Mouse (Mus musculus): Measurements from ENCODE around the gene Dnal1. TPM values are rescaled to one million over a fixed set of nuclear protein-coding genes. Genes with fewer than 3 reads are reported as not detected.

Dnal1 gene
- polyA plus RNA-seq, 1 experiment from 2014 or later: 0.73 TPM

GRCm38 (mm10) chr12:84165631-84166373 is 51.6 kb downstream of the Dnal1 start:
- H3K36me3 ChIP-seq: peaks cover 92% of the 10 kb centered on the region
- H3K4me3 ChIP-seq: no peak overlapping the region
- H3K27me3 ChIP-seq (replicated peaks): no peaks in the 10 kb centered on the region
- 60% methylated on average over 8 of the region's 8 CpGs for WGBS (ENCODE audit: insufficient replicate concordance)
- 0 out of 2 replicates have a peak overlapping the region, but pooled peaks have one; percentile 55 for H3K27ac ChIP-seq
- no peak overlapping the region for H3K9ac ChIP-seq
- no peak for ATAC-seq
- H3K9me3 ChIP-seq (replicated peaks): no peaks in the 10 kb centered on the region
- no peak overlapping the region for H3K4me2 ChIP-seq
- peaks cover 59% of the 10 kb centered on the region for H3K4me1 ChIP-seq

DNA sequence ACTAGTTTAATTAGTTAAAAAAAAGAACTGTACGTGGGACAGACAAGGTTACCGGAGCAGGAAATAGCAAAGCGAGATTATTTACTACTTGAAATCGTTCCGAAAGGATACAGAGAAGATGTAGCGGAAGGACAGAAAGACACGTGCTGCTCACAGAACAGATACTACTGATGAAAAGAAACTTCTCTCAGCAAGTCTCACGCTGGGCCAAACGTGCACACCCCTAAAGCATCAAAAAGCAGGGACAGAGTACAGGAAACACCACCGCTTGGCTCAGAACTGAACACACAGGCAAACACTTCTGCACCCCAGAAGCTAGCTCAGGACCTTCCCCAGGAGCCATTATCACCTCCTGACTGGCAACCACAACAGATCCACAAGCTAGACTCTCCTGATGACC is 56.4 kb downstream of the Dnal1 start:
- H3K36me3 ChIP-seq: peaks cover 82% of the 10 kb centered on the region
- H3K4me1 ChIP-seq: peaks cover 59% of the 10 kb centered on the region

DNA sequence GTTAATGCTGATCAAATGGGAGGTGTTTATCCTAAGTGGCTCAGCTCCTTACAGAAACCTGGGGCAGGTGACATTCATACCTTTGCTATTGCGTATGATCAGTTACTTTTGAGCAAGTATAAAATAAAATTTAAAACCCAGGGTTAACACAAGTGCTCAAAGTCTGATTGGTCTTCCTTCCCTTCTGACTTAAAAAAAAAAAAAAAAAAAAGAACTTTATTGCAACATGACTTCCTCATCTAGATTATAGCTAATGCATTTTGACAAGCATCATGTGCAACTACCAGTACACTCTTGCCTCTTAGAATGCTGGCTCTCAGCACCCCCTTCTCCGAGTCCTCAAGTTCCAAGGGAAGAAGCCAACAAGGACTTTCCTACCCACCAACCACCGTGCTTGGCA is 58.0 kb downstream of the Dnal1 start:
- Histone ChIP-seq H3K9me3 (replicated peaks) (no peaks in the 10 kb centered on the region), H3K27me3 (replicated peaks) (no peaks in the 10 kb centered on the region), H3K9ac (no peak overlapping the region), H3K27ac (0 out of 2 replicates have a peak overlapping the region, but pooled peaks have one; percentile 25), H3K4me1 (peaks cover 60% of the 10 kb centered on the region), H3K36me3 (peaks cover 67% of the 10 kb centered on the region), H3K4me2 (no peak overlapping the region), H3K4me3 (no peak overlapping the region)
- ATAC-seq: no peak
- WGBS (ENCODE audit: insufficient replicate concordance): 88% methylated on average over 3 of the region's 3 CpGs

More for the DNA sequence above, 56.4 kb downstream of the Dnal1 start:
- Histone ChIP-seq H3K4me3 (no peak overlapping the region), H3K27me3 (replicated peaks) (no peaks in the 10 kb centered on the region), H3K9me3 (replicated peaks) (no peaks in the 10 kb centered on the region), H3K4me2 (no peak overlapping the region), H3K9ac (no peak overlapping the region), H3K27ac (no peak overlapping the region)
- WGBS (ENCODE audit: insufficient replicate concordance): 82% methylated on average over 10 of the region's 10 CpGs
- ATAC-seq: no peak

DNA sequence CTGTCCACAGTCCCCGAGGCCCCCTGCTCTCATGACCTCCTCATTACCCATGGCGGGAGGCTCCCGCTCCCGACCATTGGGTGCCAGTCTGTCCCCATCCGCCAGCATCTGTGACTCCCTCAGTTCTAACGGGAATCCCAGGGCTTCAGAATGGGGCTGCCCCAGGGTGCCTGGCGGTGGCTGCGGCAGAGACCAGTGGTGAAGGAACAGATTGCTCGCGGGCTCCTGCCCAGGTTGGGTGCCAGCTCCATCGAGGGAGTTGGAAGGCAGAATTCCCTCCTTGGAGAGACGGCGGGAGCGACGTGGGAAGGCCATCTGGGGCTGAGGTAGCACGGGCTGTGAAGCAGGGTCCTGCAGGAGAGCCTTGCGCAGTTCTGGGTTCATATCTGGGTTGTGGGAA is 58.7 kb downstream of the Dnal1 start:
- no peak for ATAC-seq
- Histone ChIP-seq H3K4me1 (peaks cover 63% of the 10 kb centered on the region), H3K27me3 (replicated peaks) (no peaks in the 10 kb centered on the region), H3K9ac (no peak overlapping the region), H3K9me3 (replicated peaks) (no peaks in the 10 kb centered on the region), H3K27ac (0 out of 2 replicates have a peak overlapping the region, but pooled peaks have one; percentile 25), H3K4me3 (no peak overlapping the region), H3K4me2 (no peak overlapping the region), H3K36me3 (peaks cover 61% of the 10 kb centered on the region)
- WGBS (ENCODE audit: insufficient replicate concordance): 92% methylated on average over 17 of the region's 17 CpGs

DNA sequence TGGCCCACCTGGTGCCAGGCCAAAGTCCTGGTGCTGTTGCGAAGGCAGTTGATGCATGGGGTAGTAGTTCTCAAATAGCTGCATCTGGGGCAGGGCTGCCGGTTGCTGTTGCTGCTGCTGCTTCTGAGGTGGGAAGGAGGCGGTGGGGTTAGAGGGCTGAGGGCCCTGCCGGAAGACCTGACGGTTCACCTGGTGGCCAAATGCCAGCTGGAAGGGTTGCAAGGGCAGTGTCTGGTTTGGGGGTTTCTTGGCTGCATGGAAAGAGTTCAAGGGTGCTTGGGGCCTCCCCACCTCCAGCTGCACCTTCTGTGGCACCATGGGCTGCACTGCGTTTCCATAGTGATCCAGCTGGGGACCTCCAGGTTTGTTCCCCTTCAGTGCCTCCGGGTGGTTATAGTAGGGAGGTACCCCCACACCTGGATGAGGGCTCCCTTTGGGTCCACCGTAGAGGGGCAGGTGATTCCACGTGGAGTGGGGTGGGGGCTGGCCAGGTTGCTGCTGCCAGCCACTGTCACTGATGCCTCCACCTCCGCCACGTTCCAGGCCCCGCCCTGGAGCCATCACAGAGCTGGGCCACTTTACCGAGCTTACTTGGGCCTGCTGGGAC is 59.2 kb downstream of the Dnal1 start:
- Histone ChIP-seq H3K9me3 (replicated peaks) (no peaks in the 10 kb centered on the region), H3K27me3 (replicated peaks) (no peaks in the 10 kb centered on the region), H3K27ac (peak overlapping the region; percentile 94; the same call in 1 of the 2 replicates), H3K9ac (no peak overlapping the region), H3K4me2 (no peak overlapping the region), H3K4me1 (peaks cover 69% of the 10 kb centered on the region), H3K4me3 (no peak overlapping the region), H3K36me3 (peaks cover 57% of the 10 kb centered on the region)
- no peak for ATAC-seq
- 86% methylated on average over 13 of the region's 13 CpGs for WGBS (ENCODE audit: insufficient replicate concordance)

- Histone ChIP-seq H3K36me3 (peaks cover 51% of the 10 kb centered on the region), H3K27ac (peak overlapping the region; percentile 94), H3K4me3 (no peak overlapping the region), H3K4me2 (peak overlapping the region; percentile 82), H3K9me3 (replicated peaks) (no peaks in the 10 kb centered on the region), H3K4me1 (peaks cover 78% of the 10 kb centered on the region), H3K27me3 (replicated peaks) (no peaks in the 10 kb centered on the region), H3K9ac (peak overlapping the region; percentile 40)
- ATAC-seq: no peak
- WGBS (ENCODE audit: insufficient replicate concordance): 59% methylated on average over 9 of the region's 9 CpGs
Measured at GRCm38 (mm10) chr12:84174190-84174811, 60.1 kb downstream of the Dnal1 start.

GRCm38 (mm10) chr12:84174871-84175270 is 60.7 kb downstream of the Dnal1 start:
- no peaks in the 10 kb centered on the region for H3K9me3 ChIP-seq (replicated peaks)
- H3K27ac ChIP-seq: peak overlapping the region; percentile 94
- ATAC-seq: no peak
- peak overlapping the region; percentile 82 for H3K4me2 ChIP-seq
- peaks cover 83% of the 10 kb centered on the region for H3K4me1 ChIP-seq
- no peaks in the 10 kb centered on the region for H3K27me3 ChIP-seq (replicated peaks)
- H3K36me3 ChIP-seq: peaks cover 46% of the 10 kb centered on the region
- H3K4me3 ChIP-seq: peak overlapping the region; percentile 53
- peak overlapping the region; percentile 40 for H3K9ac ChIP-seq
- 34% methylated on average over 6 of the region's 6 CpGs for WGBS (ENCODE audit: insufficient replicate concordance)

GRCm38 (mm10) chr12:84175659-84176061 is 61.5 kb downstream of the Dnal1 start:
- WGBS (ENCODE audit: insufficient replicate concordance): 0% methylated on average over 20 of the region's 20 CpGs
- Histone ChIP-seq H3K4me1 (peaks cover 89% of the 10 kb centered on the region), H3K27ac (peak overlapping the region; percentile 94), H3K4me3 (peak overlapping the region; percentile 53), H3K9ac (peak overlapping the region; percentile 73), H3K27me3 (replicated peaks) (no peaks in the 10 kb centered on the region), H3K4me2 (peak overlapping the region; percentile 82), H3K9me3 (replicated peaks) (no peaks in the 10 kb centered on the region), H3K36me3 (peaks cover 38% of the 10 kb centered on the region)
- peak; percentile 91 for ATAC-seq

- Histone ChIP-seq H3K9me3 (replicated peaks) (no peaks in the 10 kb centered on the region), H3K27ac (peak overlapping the region; percentile 94), H3K36me3 (peaks cover 32% of the 10 kb centered on the region), H3K4me1 (peaks cover 92% of the 10 kb centered on the region), H3K4me2 (peak overlapping the region; percentile 82), H3K4me3 (peak overlapping the region; percentile 53), H3K27me3 (replicated peaks) (no peaks in the 10 kb centered on the region), H3K9ac (peak overlapping the region; percentile 73)
- WGBS (ENCODE audit: insufficient replicate concordance): 4% methylated on average over 13 of the region's 13 CpGs
- ATAC-seq: peak; percentile 61
Measured at GRCm38 (mm10) chr12:84176126-84176769, 62.1 kb downstream of the Dnal1 start.

- no peaks in the 10 kb centered on the region for H3K27me3 ChIP-seq (replicated peaks)
- H3K4me2 ChIP-seq: peak overlapping the region; percentile 82
- H3K9ac ChIP-seq: peak overlapping the region; percentile 73
- WGBS (ENCODE audit: insufficient replicate concordance): 25% methylated on average over 6 of the region's 6 CpGs
- no peak for ATAC-seq
- H3K4me3 ChIP-seq: peak overlapping the region; percentile 53
- peak overlapping the region; percentile 94 for H3K27ac ChIP-seq
- peaks cover 96% of the 10 kb centered on the region for H3K4me1 ChIP-seq
- H3K36me3 ChIP-seq: peaks cover 23% of the 10 kb centered on the region
- H3K9me3 ChIP-seq (replicated peaks): no peaks in the 10 kb centered on the region
Measured at GRCm38 (mm10) chr12:84176886-84177765, 63.0 kb downstream of the Dnal1 start.

- Histone ChIP-seq H3K9ac (peak overlapping the region; percentile 73), H3K27ac (peak overlapping the region; percentile 94), H3K27me3 (replicated peaks) (no peaks in the 10 kb centered on the region), H3K4me1 (peaks cover 98% of the 10 kb centered on the region), H3K9me3 (replicated peaks) (no peaks in the 10 kb centered on the region), H3K4me2 (peak overlapping the region; percentile 82; the same call in 1 of the 2 replicates), H3K4me3 (no peak overlapping the region), H3K36me3 (peaks cover 21% of the 10 kb centered on the region)
- ATAC-seq: no peak
- WGBS (ENCODE audit: insufficient replicate concordance): 40% methylated on average over 1 of the region's 1 CpGs
Measured at GRCm38 (mm10) chr12:84178052-84178451, 63.9 kb downstream of the Dnal1 start.

All from liver, embryonic 12.5 days (tissue).